Mouse (Mus musculus) neural tube, embryonic 12.5 days (tissue): ENCODE data around the gene Plppr1. TPM values are rescaled to one million over a fixed set of nuclear protein-coding genes. Genes with fewer than 3 reads are reported as not detected.

Experiments
- ATAC-seq: fragments of 200-750 bp; cut with Nextera tagmentation; 2 replicates; pipeline ENCODE4 v1.8.0; 2017; ENCODE audit warnings: low read depth, mild to moderate bottlenecking, moderate TSS enrichment, moderate library complexity; ENCODE audit not compliant: low FRiP score
- H3K27ac ChIP-seq: fragments of 300-500 bp; sonication (generic); 2 replicates; pipeline ENCODE4 v1.5.1; 2016
- H3K27me3 ChIP-seq: fragments of 300-500 bp; sonication (generic); replicated peaks from 2 replicates; pipeline ENCODE4 v1.6.1; 2016; ENCODE audit warnings: mild to moderate bottlenecking
- H3K36me3 ChIP-seq: fragments of 300-500 bp; sonication (generic); 2 replicates; pipeline ENCODE4 v1.6.1; 2016; ENCODE audit warnings: mild to moderate bottlenecking
- H3K4me1 ChIP-seq: fragments of 300-500 bp; sonication (generic); 2 replicates; pipeline ENCODE4 v1.6.1; 2016
- H3K4me2 ChIP-seq: fragments of 300-500 bp; sonication (generic); replicated peaks from 2 replicates; pipeline ENCODE4 v1.6.1; 2016; ENCODE audit warnings: mild to moderate bottlenecking
- H3K4me3 ChIP-seq: fragments of 300-500 bp; sonication (generic); 2 replicates; pipeline ENCODE4 v1.5.1; 2016
- H3K9ac ChIP-seq: fragments of 300-500 bp; sonication (generic); 2 replicates; pipeline ENCODE4 v1.6.1; 2016; ENCODE audit warnings: mild to moderate bottlenecking
- H3K9me3 ChIP-seq: fragments of 300-500 bp; sonication (generic); 2 replicates; pipeline ENCODE4 v1.6.1; 2016; ENCODE audit warnings: mild to moderate bottlenecking
- WGBS: fragments of 180-500 bp; shearing (Covaris S2); methylation state at CpG from one replicate; pipeline ENCODE4 v1.1.7; 2016; 5-methylcytosine and 5-hydroxymethylcytosine counted together
- polyA plus RNA-seq: library from polyadenylated mRNA; unstranded; fragments of >200 nt; fragmentation: Nextera tagmentation; extraction: Ambion mirVana; gene quantifications from 2 replicates; pipeline ENCODE4 v1.2.1, GENCODE M21; 2016

Gene Plppr1
- polyA plus RNA-seq, 1 experiment from 2014 or later: 42.7 TPM

- Histone ChIP-seq H3K27ac (no peak overlapping the region), H3K9ac (no peak overlapping the region), H3K9me3 (no peaks in the 10 kb centered on the region), H3K4me1 (no peaks in the 10 kb centered on the region), H3K27me3 (no peaks in the 10 kb centered on the region), H3K4me2 (no peak overlapping the region), H3K4me3 (no peak overlapping the region), H3K36me3 (no peaks in the 10 kb centered on the region)
- 74% methylated on average over 4 of the region's 4 CpGs for WGBS
- ATAC-seq: no peak
Measured at GRCm38 (mm10) chr4:49144798-49145197, 85.7 kb downstream of the Plppr1 start.

- Histone ChIP-seq H3K9ac (no peak overlapping the region), H3K4me1 (no peaks in the 10 kb centered on the region), H3K36me3 (no peaks in the 10 kb centered on the region), H3K9me3 (no peaks in the 10 kb centered on the region), H3K27ac (no peak overlapping the region), H3K4me2 (no peak overlapping the region), H3K4me3 (no peak overlapping the region), H3K27me3 (no peaks in the 10 kb centered on the region)
- WGBS: 72% methylated on average over 2 of the region's 2 CpGs
- ATAC-seq: no peak
Measured at GRCm38 (mm10) chr4:49148775-49149174, 89.7 kb downstream of the Plppr1 start.

- Histone ChIP-seq H3K36me3 (no peaks in the 10 kb centered on the region), H3K4me3 (no peak overlapping the region), H3K9ac (no peak overlapping the region), H3K27me3 (no peaks in the 10 kb centered on the region), H3K9me3 (no peaks in the 10 kb centered on the region), H3K27ac (no peak overlapping the region), H3K4me1 (no peaks in the 10 kb centered on the region), H3K4me2 (no peak overlapping the region)
- 69% methylated on average over 2 of the region's 2 CpGs for WGBS
- ATAC-seq: no peak
Measured at GRCm38 (mm10) chr4:49149251-49149650, 90.2 kb downstream of the Plppr1 start.

GRCm38 (mm10) chr4:49153849-49154248 lies 94.8 kb downstream of the Plppr1 start:
- H3K27me3 ChIP-seq: no peaks in the 10 kb centered on the region
- H3K9ac ChIP-seq: no peak overlapping the region
- no peaks in the 10 kb centered on the region for H3K36me3 ChIP-seq
- ATAC-seq: no peak
- H3K27ac ChIP-seq: no peak overlapping the region
- H3K4me2 ChIP-seq: no peak overlapping the region
- WGBS: 47% methylated on average over 5 of the region's 5 CpGs
- H3K4me1 ChIP-seq: no peaks in the 10 kb centered on the region
- no peaks in the 10 kb centered on the region for H3K9me3 ChIP-seq
- H3K4me3 ChIP-seq: no peak overlapping the region

GRCm38 (mm10) chr4:49156781-49157180 lies 97.7 kb downstream of the Plppr1 start:
- no peaks in the 10 kb centered on the region for H3K27me3 ChIP-seq
- H3K4me1 ChIP-seq: no peaks in the 10 kb centered on the region
- H3K4me3 ChIP-seq: no peak overlapping the region
- H3K27ac ChIP-seq: no peak overlapping the region
- no peak overlapping the region for H3K4me2 ChIP-seq
- H3K9me3 ChIP-seq: no peaks in the 10 kb centered on the region
- ATAC-seq: no peak
- no peak overlapping the region for H3K9ac ChIP-seq
- WGBS: 85% methylated on average over 1 of the region's 1 CpGs
- H3K36me3 ChIP-seq: no peaks in the 10 kb centered on the region

- Histone ChIP-seq H3K27me3 (no peaks in the 10 kb centered on the region), H3K9ac (no peak overlapping the region), H3K4me3 (no peak overlapping the region), H3K27ac (no peak overlapping the region), H3K9me3 (no peaks in the 10 kb centered on the region), H3K4me2 (no peak overlapping the region), H3K36me3 (no peaks in the 10 kb centered on the region), H3K4me1 (no peaks in the 10 kb centered on the region)
- WGBS: 84% methylated on average over 3 of the region's 3 CpGs
- no peak for ATAC-seq
Measured at GRCm38 (mm10) chr4:49163285-49163684, 104.2 kb downstream of the Plppr1 start.

GRCm38 (mm10) chr4:49166391-49166790 lies 107.3 kb downstream of the Plppr1 start:
- Histone ChIP-seq H3K36me3 (no peaks in the 10 kb centered on the region), H3K9me3 (no peaks in the 10 kb centered on the region), H3K27ac (no peak overlapping the region), H3K4me3 (no peak overlapping the region), H3K4me1 (no peaks in the 10 kb centered on the region), H3K27me3 (no peaks in the 10 kb centered on the region), H3K4me2 (no peak overlapping the region), H3K9ac (no peak overlapping the region)
- WGBS: 85% methylated on average over 3 of the region's 3 CpGs
- ATAC-seq: no peak

- Histone ChIP-seq H3K36me3 (no peaks in the 10 kb centered on the region), H3K9me3 (no peaks in the 10 kb centered on the region), H3K27me3 (no peaks in the 10 kb centered on the region), H3K27ac (no peak overlapping the region), H3K9ac (no peak overlapping the region), H3K4me1 (no peaks in the 10 kb centered on the region), H3K4me3 (no peak overlapping the region), H3K4me2 (no peak overlapping the region)
- no peak for ATAC-seq
- 84% methylated on average over 5 of the region's 5 CpGs for WGBS
Measured at GRCm38 (mm10) chr4:49167030-49167429, 108.0 kb downstream of the Plppr1 start.

- Histone ChIP-seq H3K27me3 (no peaks in the 10 kb centered on the region), H3K36me3 (no peaks in the 10 kb centered on the region), H3K4me3 (no peak overlapping the region), H3K27ac (no peak overlapping the region), H3K9ac (no peak overlapping the region), H3K4me2 (no peak overlapping the region), H3K9me3 (no peaks in the 10 kb centered on the region), H3K4me1 (no peaks in the 10 kb centered on the region)
- WGBS: 81% methylated on average over 1 of the region's 1 CpGs
- no peak for ATAC-seq
Measured at GRCm38 (mm10) chr4:49169498-49169897, 110.4 kb downstream of the Plppr1 start.

GRCm38 (mm10) chr4:49178101-49178500 lies 119.0 kb downstream of the Plppr1 start:
- no peak overlapping the region for H3K4me2 ChIP-seq
- H3K9ac ChIP-seq: no peak overlapping the region
- WGBS: 85% methylated on average over 2 of the region's 2 CpGs
- no peak overlapping the region for H3K27ac ChIP-seq
- no peaks in the 10 kb centered on the region for H3K4me1 ChIP-seq
- no peaks in the 10 kb centered on the region for H3K9me3 ChIP-seq
- no peak for ATAC-seq
- H3K27me3 ChIP-seq: no peaks in the 10 kb centered on the region
- H3K36me3 ChIP-seq: no peaks in the 10 kb centered on the region
- H3K4me3 ChIP-seq: no peak overlapping the region

- Histone ChIP-seq H3K36me3 (no peaks in the 10 kb centered on the region; the same call in 1 of the 2 replicates), H3K4me1 (no peaks in the 10 kb centered on the region), H3K9me3 (no peaks in the 10 kb centered on the region), H3K27me3 (no peaks in the 10 kb centered on the region), H3K9ac (no peak overlapping the region), H3K4me2 (no peak overlapping the region), H3K27ac (no peak overlapping the region), H3K4me3 (no peak overlapping the region)
- ATAC-seq: no peak
- WGBS: 50% methylated on average over 3 of the region's 3 CpGs
Measured at GRCm38 (mm10) chr4:49178891-49179290, 119.8 kb downstream of the Plppr1 start.

GRCm38 (mm10) chr4:49179471-49180181 lies 120.6 kb downstream of the Plppr1 start:
- no peak overlapping the region for H3K4me3 ChIP-seq
- H3K4me1 ChIP-seq: no peaks in the 10 kb centered on the region
- no peak overlapping the region for H3K27ac ChIP-seq
- no peak overlapping the region for H3K9ac ChIP-seq
- no peak for ATAC-seq
- no peaks in the 10 kb centered on the region for H3K27me3 ChIP-seq
- H3K9me3 ChIP-seq: no peaks in the 10 kb centered on the region
- H3K4me2 ChIP-seq: no peak overlapping the region
- H3K36me3 ChIP-seq: no peaks in the 10 kb centered on the region; the same call in 1 of the 2 replicates
- 78% methylated on average over 2 of the region's 2 CpGs for WGBS

GRCm38 (mm10) chr4:49189991-49190526 lies 131.0 kb downstream of the Plppr1 start:
- H3K9ac ChIP-seq: no peak overlapping the region
- no peaks in the 10 kb centered on the region for H3K36me3 ChIP-seq
- no peak overlapping the region for H3K27ac ChIP-seq
- 0 out of 2 replicates have a peak, but pooled peaks cover 5% of the 10 kb centered on the region for H3K4me1 ChIP-seq
- whole genome bisulfite sequencing: 65% methylated on average over 3 of the region's 3 CpGs
- H3K9me3 ChIP-seq: no peaks in the 10 kb centered on the region
- no peak overlapping the region for H3K4me2 ChIP-seq
- H3K4me3 ChIP-seq: no peak overlapping the region
- no peaks in the 10 kb centered on the region for H3K27me3 ChIP-seq
- no peak for ATAC-seq
